Mouse (Mus musculus): ENCODE measurements around the gene AF067061. TPM values are rescaled to one million over a fixed set of nuclear protein-coding genes. Genes with fewer than 3 reads are reported as not detected.

AF067061 gene
- polyA plus RNA-seq, 1 experiment from 2014 or later = not detected

DNA sequence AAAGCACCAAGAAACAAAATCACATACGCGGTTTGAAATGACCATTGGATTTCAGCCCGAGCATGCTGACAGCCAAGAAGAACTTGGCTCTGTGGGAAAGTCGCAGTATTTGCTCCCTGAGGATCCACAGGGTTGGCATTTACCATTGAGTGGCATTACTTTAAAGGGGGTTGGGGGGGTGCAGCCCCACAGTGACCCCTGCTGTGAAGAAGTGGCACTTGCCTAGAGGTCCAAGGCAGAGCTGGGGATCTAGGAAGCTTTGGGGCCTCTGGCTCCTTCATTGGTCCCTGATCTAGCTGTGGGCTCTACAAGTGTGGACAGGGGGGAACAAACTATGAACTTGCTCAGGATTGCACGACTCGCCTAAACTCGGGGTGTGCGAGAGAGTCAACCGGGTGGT, 15.9 kb downstream of the AF067061 start:
- no peaks in the 10 kb centered on the region for H3K4me1 ChIP-seq
- no peaks in the 10 kb centered on the region for H3K27me3 ChIP-seq
- ATAC-seq (ENCODE audit: insufficient number of reproducible peaks, insufficient read depth, low FRiP score, low TSS enrichment, low read depth) = no peak
- WGBS = 90% methylated on average over 9 of the region's 9 CpGs
- no peak overlapping the region for H3K9ac ChIP-seq
- H3K4me2 ChIP-seq = no peak overlapping the region
- no peaks in the 10 kb centered on the region for H3K9me3 ChIP-seq
- H3K27ac ChIP-seq = no peak overlapping the region
- no peaks in the 10 kb centered on the region for H3K36me3 ChIP-seq
- no peak overlapping the region for H3K4me3 ChIP-seq

GRCm38 (mm10) chr13:120299324-120299894, 36.5 kb downstream of the AF067061 start:
- H3K4me2 ChIP-seq = no peak overlapping the region
- no peak for ATAC-seq (ENCODE audit: insufficient number of reproducible peaks, insufficient read depth, low FRiP score, low TSS enrichment, low read depth)
- no peak overlapping the region for H3K27ac ChIP-seq
- H3K36me3 ChIP-seq = no peaks in the 10 kb centered on the region
- H3K27me3 ChIP-seq = no peaks in the 10 kb centered on the region
- H3K9ac ChIP-seq = no peak overlapping the region
- H3K4me1 ChIP-seq = no peaks in the 10 kb centered on the region
- no peak overlapping the region for H3K4me3 ChIP-seq
- WGBS = 55% methylated on average over 1 of the region's 1 CpGs
- no peaks in the 10 kb centered on the region for H3K9me3 ChIP-seq

GRCm38 (mm10) chr13:120299991-120300442, 37.1 kb downstream of the AF067061 start, which contains the start of gene BC147527:
TSS of gene BC147527 (plus strand) at chr13:120300392.
- H3K9me3 ChIP-seq = no peaks in the 10 kb centered on the region
- H3K27me3 ChIP-seq = no peaks in the 10 kb centered on the region
- H3K27ac ChIP-seq = no peak within 1 kb of the TSS
- 33% methylated on average over 2 of the region's 2 CpGs for WGBS
- ATAC-seq (ENCODE audit: insufficient number of reproducible peaks, insufficient read depth, low FRiP score, low TSS enrichment, low read depth) = no peak
- no peaks in the 10 kb centered on the region for H3K4me1 ChIP-seq
- H3K36me3 ChIP-seq = no peaks in the 10 kb centered on the region
- H3K4me3 ChIP-seq = no peak within 1 kb of the TSS
- H3K4me2 ChIP-seq = no peak within 1 kb of the TSS
- H3K9ac ChIP-seq = no peak within 1 kb of the TSS

DNA sequence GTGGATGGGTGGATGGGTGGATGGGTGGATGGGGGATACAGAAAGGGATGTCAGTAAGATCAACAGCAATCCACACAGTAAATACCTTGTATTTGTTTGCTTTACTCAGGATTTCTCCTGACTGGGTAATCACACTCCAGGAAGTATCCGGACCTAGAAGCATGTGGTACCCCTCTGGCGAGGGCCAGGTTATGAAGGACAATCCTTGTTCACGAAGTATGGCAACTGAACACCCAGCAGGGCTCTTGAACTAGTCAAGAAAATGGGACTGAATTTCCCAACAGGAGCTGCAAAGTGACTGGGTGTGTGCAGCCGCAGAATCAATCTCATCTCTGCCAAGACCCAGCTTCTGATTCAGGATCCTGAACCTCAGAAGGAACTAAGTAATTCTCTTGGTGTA, 37.9 kb downstream of the AF067061 start:
- no peak overlapping the region for H3K27ac ChIP-seq
- H3K9me3 ChIP-seq = no peaks in the 10 kb centered on the region
- no peaks in the 10 kb centered on the region for H3K36me3 ChIP-seq
- H3K4me1 ChIP-seq = no peaks in the 10 kb centered on the region
- H3K9ac ChIP-seq = no peak overlapping the region
- no peak for ATAC-seq (ENCODE audit: insufficient number of reproducible peaks, insufficient read depth, low FRiP score, low TSS enrichment, low read depth)
- no peaks in the 10 kb centered on the region for H3K27me3 ChIP-seq
- no peak overlapping the region for H3K4me3 ChIP-seq
- 85% methylated on average over 4 of the region's 4 CpGs for WGBS
- H3K4me2 ChIP-seq = no peak overlapping the region

DNA sequence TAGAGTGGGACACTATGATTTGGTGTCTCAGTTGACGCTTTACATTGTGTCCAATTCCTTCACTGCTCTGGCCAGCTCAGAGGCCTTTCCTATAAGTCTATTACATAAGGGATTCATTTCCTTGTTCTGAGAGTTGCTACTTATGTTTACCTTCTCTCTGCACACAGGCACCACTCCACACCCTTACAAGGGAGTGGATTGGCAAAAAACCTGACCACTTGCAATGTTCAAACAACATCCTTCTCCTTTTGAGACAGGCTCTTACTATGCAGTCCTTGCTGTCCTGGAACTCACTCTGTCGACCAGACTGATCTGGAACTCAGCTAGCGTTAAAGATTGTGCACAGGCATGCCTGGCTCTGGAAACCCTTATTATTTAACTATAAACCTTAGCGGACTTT, 47.8 kb downstream of the AF067061 start:
- Histone ChIP-seq H3K4me3 (no peak overlapping the region), H3K9ac (no peak overlapping the region), H3K4me2 (no peak overlapping the region), H3K4me1 (no peaks in the 10 kb centered on the region), H3K9me3 (no peaks in the 10 kb centered on the region), H3K27ac (no peak overlapping the region), H3K36me3 (no peaks in the 10 kb centered on the region), H3K27me3 (no peaks in the 10 kb centered on the region)
- WGBS = 79% methylated on average over 4 of the region's 4 CpGs
- no peak for ATAC-seq (ENCODE audit: insufficient number of reproducible peaks, insufficient read depth, low FRiP score, low TSS enrichment, low read depth)

DNA sequence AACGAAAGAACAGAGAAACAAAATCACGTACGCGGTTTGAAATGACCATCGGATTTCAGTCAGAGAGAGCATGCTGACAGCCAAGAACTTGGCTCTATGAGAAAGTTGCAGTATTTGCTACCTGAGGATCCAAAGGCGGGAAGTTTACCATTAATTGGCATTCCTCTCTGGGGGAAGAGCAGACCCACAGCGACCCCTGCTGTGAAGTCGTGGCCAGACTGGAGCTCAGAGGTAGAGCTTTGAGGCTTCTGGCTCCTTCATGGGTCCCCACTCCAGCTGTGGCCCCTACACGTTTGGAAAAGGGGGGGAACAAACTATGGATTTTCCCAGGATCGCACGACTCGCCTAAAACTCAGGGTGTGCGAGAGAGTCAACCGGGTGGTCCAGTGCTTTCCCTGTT, 50.7 kb downstream of the AF067061 start:
- Histone ChIP-seq H3K4me2 (peak overlapping the region; percentile 22; the same call in 1 of the 2 replicates), H3K4me1 (no peaks in the 10 kb centered on the region), H3K4me3 (no peak overlapping the region), H3K27ac (no peak overlapping the region), H3K36me3 (no peaks in the 10 kb centered on the region), H3K9me3 (no peaks in the 10 kb centered on the region), H3K27me3 (no peaks in the 10 kb centered on the region), H3K9ac (no peak overlapping the region)
- 46% methylated on average over 14 of the region's 14 CpGs for WGBS
- ATAC-seq (ENCODE audit: insufficient number of reproducible peaks, insufficient read depth, low FRiP score, low TSS enrichment, low read depth) = no peak

Other genes starting within 250 kb of the AF067061 start
- gene Gm36079, start 236.1 kb upstream of the AF067061 start, polyA plus RNA-seq (2015; fragmentation: Nextera tagmentation; extraction: Ambion mirVana) = not detected in 2 replicates
- gene Gm21188, start 210.9 kb upstream of the AF067061 start, polyA plus RNA-seq (2015; fragmentation: Nextera tagmentation; extraction: Ambion mirVana) = not detected in 2 replicates
- gene Gm20767, start 122.9 kb upstream of the AF067061 start, polyA plus RNA-seq (2015; fragmentation: Nextera tagmentation; extraction: Ambion mirVana) = not detected in 2 replicates
- not detected in 2 replicates for gene Gm21818, start 90.7 kb upstream of the AF067061 start, polyA plus RNA-seq (2015; fragmentation: Nextera tagmentation; extraction: Ambion mirVana)
- gene Gm21762, start 47.2 kb upstream of the AF067061 start, polyA plus RNA-seq (2015; fragmentation: Nextera tagmentation; extraction: Ambion mirVana) = not detected in 2 replicates
- not detected in 2 replicates for gene Gm21731, start 24.0 kb upstream of the AF067061 start, polyA plus RNA-seq (2015; fragmentation: Nextera tagmentation; extraction: Ambion mirVana)
- 0.42 TPM in 1 of 2 replicates, not detected in the other for gene BC147527, start 37.3 kb downstream of the AF067061 start, polyA plus RNA-seq (2015; fragmentation: Nextera tagmentation; extraction: Ambion mirVana)
- not detected in 2 replicates for gene Tcstv3, start 53.8 kb downstream of the AF067061 start, polyA plus RNA-seq (2015; fragmentation: Nextera tagmentation; extraction: Ambion mirVana)